Mouse (Mus musculus): ENCODE data around the gene Eno1.

GRCm38 (mm10) chr4:150283993-150284392 is 47.5 kb downstream of the Eno1 start:
- TF ChIP-seq POLR2A (IDR thresholded peaks at IDR 0.05; ENCODE audit: low read depth, low read length), result no peak
- TF ChIP-seq CTCF (conservative IDR thresholded peaks at IDR 0.05 in 1 of 2, IDR thresholded peaks at IDR 0.05 in 1 of 2; ENCODE audit: low read depth in 2 of 2, low read length in 2 of 2), result peak in 1 of 2 experiments; percentile 67; a peak in 2 of 4 replicates

All from CH12.LX (cell line).